Mouse (Mus musculus) stomach, postnatal 0 days (tissue): ENCODE results near the gene Ibtk.
"Not testable (repeated sequence)": the region's sequence is repeated elsewhere in the genome, so short reads cannot be mapped to it uniquely, and the experiment has no call there.

Experiments used
- CTCF ChIP-seq: IDR thresholded peaks from 2 replicates; pipeline ENCODE4 v1.5.1; 2016; ENCODE audit warnings: antibody characterized with exemption, low read depth, mild to moderate bottlenecking, moderate library complexity
- EP300 ChIP-seq: optimal IDR thresholded peaks from 2 replicates; pipeline ENCODE3; 2016; ENCODE audit warnings: antibody characterized with exemption

DNA sequence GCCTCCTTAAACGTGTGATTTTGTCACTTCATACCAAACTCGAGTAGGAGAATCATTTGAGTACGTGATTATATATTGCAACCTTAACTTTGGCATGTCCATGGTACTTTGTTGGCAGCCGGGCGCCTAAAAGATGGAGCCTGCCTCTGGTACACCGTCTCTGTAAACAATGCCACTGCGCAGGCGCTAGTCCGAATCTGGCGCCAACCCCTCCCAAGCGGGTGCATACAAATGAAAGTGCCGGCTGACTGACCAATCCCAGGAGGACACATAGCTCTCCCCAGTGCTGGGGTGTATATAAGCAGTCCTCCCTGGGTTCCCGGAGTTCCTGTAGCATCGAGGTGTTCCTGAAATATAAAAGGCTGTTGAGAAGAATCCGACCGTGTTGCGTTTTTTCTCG, 42.4 kb upstream of the Ibtk start:
- TF ChIP-seq CTCF, EP300: not testable (repeated sequence)
